Mouse (Mus musculus) testis, postnatal 14 days (tissue): Measurements from ENCODE around the gene Syngr1.
A peak's percentile ranks its signal among the peaks of the same experiment; 100 is the strongest.

Experiments used
- DNase-seq: peaks from one replicate; pipeline ENCODE4 v3.0.0; 2021; ENCODE audit warnings: low spot score

The Syngr1 gene

GRCm38 (mm10) chr15:80091121-80091955 is at the start of gene Syngr1, which contains the start of gene Rpl3:
Syngr1 (plus strand) TSS chr15:80091334.
Rpl3 (minus strand) TSS chr15:80091868.
- peak; percentile 80 for DNase-seq

GRCm38 (mm10) chr15:80042152-80042551 is 49.0 kb upstream of the Syngr1 start:
- no peak for DNase-seq

GRCm38 (mm10) chr15:80044249-80044648 is 46.9 kb upstream of the Syngr1 start:
- no peak for DNase-seq

GRCm38 (mm10) chr15:80045749-80046148 is 45.4 kb upstream of the Syngr1 start:
- DNase-seq, result no peak

- no peak for DNase-seq
These were observed 43.9 kb upstream of the Syngr1 start for GRCm38 (mm10) chr15:80047242-80047641.

GRCm38 (mm10) chr15:80047973-80048372 is 43.2 kb upstream of the Syngr1 start:
- DNase-seq, result no peak

GRCm38 (mm10) chr15:80050093-80050492 is 41.0 kb upstream of the Syngr1 start:
- no peak for DNase-seq

- no peak for DNase-seq
These were observed 39.9 kb upstream of the Syngr1 start for GRCm38 (mm10) chr15:80051092-80051761.

GRCm38 (mm10) chr15:80051782-80052181 is 39.4 kb upstream of the Syngr1 start:
- DNase-seq, result no peak

GRCm38 (mm10) chr15:80053381-80054033 is 37.6 kb upstream of the Syngr1 start:
- no peak for DNase-seq

- peak; percentile 43 for DNase-seq
These were observed 37.0 kb upstream of the Syngr1 start for GRCm38 (mm10) chr15:80054034-80054710.

- no peak for DNase-seq
These were observed 33.0 kb upstream of the Syngr1 start for GRCm38 (mm10) chr15:80058151-80058550.

GRCm38 (mm10) chr15:80059606-80060005 is 31.5 kb upstream of the Syngr1 start:
- DNase-seq, result no peak

- DNase-seq, result no peak
These were observed 30.6 kb upstream of the Syngr1 start for GRCm38 (mm10) chr15:80060356-80061070.

- DNase-seq, result no peak
These were observed 30.0 kb upstream of the Syngr1 start for GRCm38 (mm10) chr15:80061071-80061550.

- DNase-seq, result no peak
These were observed 28.8 kb upstream of the Syngr1 start for GRCm38 (mm10) chr15:80062339-80062738.

- DNase-seq, result no peak
These were observed 28.3 kb upstream of the Syngr1 start for GRCm38 (mm10) chr15:80062821-80063220.

GRCm38 (mm10) chr15:80064965-80065364 is 26.2 kb upstream of the Syngr1 start:
- no peak for DNase-seq

GRCm38 (mm10) chr15:80065414-80065813 is 25.7 kb upstream of the Syngr1 start:
- DNase-seq, result peak; percentile 70

GRCm38 (mm10) chr15:80066538-80066937 is 24.6 kb upstream of the Syngr1 start:
- no peak for DNase-seq

GRCm38 (mm10) chr15:80069171-80069570 is 22.0 kb upstream of the Syngr1 start:
- no peak for DNase-seq
